Mouse (Mus musculus): ENCODE data around the gene Slc4a5. TPM values are rescaled to one million over a fixed set of nuclear protein-coding genes. Genes with fewer than 3 reads are reported as not detected.

Gene Slc4a5
- 1.0 and 1.2 TPM in 2 replicates for total RNA-seq (2015; ENCODE audit: low replicate concordance)
- total RNA-seq (2017; ENCODE audit: low replicate concordance): 0.28 and 0.43 TPM in 2 replicates

DNA sequence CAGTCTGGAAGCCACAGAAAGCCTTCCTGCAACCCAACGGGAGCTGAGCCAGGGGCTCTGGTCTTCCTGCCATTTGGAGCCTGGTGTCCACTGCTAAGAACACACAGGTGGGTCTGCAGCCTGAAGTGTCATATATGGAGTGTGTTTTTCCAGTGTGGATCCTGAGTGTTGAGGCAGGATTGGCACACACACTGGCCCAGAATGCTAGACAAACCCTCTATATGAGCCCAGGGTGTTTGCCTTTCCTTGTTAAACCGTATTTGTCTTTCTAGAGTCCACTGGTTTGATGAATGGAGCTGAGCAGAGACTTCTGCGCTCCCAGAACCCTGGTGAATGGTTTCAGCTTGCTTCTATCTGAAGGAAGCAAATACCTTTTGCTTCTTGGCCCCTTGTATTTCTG is at the start of gene Slc4a5:
TSS of gene Slc4a5 (plus strand) at position 15 of the 400 bp plus-strand sequence.
- ATAC-seq (replicated peaks; ENCODE audit: low FRiP score, poor library complexity, severe bottlenecking): no peak

DNA sequence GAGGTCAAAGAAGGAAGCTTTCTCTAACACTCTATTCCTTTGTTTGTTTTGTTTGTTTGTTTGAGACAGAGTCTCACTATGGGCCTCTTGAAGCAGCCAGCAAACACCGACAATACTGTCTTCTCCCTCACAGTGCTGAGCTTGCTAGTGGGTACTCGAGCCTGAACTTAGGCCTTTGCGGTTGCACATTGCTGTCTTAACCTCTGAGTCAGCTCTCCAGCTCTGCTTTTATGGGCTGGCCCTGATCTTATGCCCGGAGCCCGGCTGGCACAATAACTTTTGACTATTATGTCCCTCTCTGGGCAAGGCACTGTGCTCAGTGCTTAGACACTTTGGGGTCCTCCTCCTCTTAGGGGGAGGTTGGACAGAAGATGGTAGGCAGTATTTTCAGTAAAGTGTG is 49.8 kb upstream of the Slc4a5 start:
- ATAC-seq (replicated peaks; ENCODE audit: low FRiP score, poor library complexity, severe bottlenecking): no peak

- ATAC-seq (replicated peaks; ENCODE audit: low FRiP score, poor library complexity, severe bottlenecking): no peak
Observed at GRCm38 (mm10) chr6:83171063-83171462, 48.6 kb upstream of the Slc4a5 start.

DNA sequence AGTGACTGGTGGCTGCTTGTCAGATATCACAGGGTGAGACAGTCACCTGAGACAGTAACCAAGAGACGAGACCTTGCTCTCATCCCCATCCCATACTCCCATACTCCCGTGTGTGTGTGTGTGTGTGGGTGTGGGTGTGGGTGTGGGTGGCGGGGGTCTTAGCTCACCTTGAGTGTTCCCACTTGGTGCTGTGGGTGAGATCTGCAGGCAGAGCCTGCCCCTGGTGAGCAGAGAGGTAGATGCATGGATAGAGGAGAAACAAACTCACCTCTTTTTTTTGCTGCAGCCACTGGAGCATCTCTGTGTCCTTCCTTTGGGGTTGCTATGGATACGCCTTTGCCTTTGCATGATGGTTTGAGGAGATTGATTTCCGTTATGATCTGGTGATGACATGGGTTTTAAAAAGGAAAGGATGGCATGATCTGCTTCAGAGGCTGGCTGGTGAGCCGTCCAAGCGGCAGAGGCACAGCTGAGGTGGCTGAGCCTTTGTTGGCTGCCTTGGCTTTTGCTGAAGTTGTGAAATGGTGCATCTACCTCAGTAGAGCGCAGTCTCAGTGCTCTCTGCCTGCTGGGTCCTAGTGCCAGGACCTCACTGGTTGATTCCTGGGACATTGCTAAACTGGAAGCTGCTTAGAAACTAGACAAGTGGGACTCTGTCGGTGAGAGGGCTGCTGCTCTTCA is 47.2 kb upstream of the Slc4a5 start:
- no peak for ATAC-seq (replicated peaks; ENCODE audit: low FRiP score, poor library complexity, severe bottlenecking)

DNA sequence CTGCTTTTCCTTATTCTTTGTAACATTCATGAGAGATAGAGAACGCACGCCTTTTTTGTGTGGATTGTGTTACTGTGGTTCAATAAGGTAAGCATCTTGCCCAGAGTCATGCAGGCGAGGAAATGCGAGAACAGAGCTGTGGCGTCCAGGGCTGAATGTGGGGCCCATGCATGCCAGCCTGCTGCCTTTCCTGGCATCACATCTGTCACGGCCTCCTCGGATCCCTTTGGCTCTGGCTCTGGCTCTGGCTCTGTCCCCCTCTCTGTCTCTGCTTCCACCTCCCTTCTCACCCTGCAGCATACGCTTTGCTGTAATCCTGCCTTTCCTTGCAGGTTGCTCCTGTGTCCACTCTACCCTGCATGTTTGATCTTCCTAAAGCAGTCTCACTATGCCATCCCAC is 43.6 kb upstream of the Slc4a5 start:
- ATAC-seq (replicated peaks; ENCODE audit: low FRiP score, poor library complexity, severe bottlenecking): no peak

- no peak for ATAC-seq (replicated peaks; ENCODE audit: low FRiP score, poor library complexity, severe bottlenecking)
Observed at GRCm38 (mm10) chr6:83179390-83180117, 40.1 kb upstream of the Slc4a5 start.

DNA sequence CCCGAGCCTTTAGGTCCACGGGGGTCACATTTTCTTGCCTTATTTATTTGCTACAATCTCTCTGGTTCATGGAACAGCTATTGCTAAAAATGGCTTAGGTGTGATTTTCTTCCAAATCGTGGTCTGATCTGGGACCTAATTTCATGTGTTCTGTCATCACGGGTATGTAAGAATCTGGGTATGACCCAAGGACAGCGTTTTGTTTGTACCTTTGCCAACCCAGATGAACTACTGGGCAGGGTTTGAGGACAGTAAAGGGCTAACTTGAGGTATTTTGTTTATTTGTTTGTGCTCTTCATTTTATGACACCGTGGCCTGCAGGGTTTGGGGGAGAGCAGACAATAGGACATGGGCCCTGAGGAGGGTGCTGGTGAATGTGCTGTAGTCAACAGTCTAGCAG is 39.0 kb upstream of the Slc4a5 start:
- no peak for ATAC-seq (replicated peaks; ENCODE audit: low FRiP score, poor library complexity, severe bottlenecking)

DNA sequence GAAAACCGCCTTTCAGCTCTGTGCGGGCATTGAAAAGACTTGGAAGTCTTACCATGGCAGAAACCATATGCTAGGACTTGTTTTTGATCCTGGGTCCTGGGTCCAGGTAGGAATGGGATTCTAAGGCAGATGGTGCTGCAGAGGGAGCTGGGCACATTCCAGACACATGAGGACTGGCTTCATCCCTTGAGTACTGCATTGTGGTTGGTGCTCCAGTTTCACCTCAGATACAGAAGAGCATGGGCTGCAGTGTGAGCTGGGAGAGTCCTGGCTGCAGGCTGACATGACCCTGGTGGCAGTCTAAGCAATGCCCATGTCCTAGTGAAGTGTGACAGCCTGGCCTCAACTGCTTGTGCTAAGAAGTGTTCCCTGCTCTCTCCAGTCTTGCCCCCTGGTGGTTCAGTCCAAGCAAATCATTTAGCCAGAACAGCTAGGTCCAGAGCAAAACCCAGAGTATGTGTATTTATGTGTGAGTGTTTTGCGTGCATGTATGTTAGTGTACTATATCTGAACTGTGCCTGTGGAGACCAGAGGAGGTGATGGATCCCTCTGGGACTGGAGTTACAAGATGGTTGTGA is 34.7 kb upstream of the Slc4a5 start:
- ATAC-seq (replicated peaks; ENCODE audit: low FRiP score, poor library complexity, severe bottlenecking): peak; percentile 42; the same call in 1 of the 2 replicates

DNA sequence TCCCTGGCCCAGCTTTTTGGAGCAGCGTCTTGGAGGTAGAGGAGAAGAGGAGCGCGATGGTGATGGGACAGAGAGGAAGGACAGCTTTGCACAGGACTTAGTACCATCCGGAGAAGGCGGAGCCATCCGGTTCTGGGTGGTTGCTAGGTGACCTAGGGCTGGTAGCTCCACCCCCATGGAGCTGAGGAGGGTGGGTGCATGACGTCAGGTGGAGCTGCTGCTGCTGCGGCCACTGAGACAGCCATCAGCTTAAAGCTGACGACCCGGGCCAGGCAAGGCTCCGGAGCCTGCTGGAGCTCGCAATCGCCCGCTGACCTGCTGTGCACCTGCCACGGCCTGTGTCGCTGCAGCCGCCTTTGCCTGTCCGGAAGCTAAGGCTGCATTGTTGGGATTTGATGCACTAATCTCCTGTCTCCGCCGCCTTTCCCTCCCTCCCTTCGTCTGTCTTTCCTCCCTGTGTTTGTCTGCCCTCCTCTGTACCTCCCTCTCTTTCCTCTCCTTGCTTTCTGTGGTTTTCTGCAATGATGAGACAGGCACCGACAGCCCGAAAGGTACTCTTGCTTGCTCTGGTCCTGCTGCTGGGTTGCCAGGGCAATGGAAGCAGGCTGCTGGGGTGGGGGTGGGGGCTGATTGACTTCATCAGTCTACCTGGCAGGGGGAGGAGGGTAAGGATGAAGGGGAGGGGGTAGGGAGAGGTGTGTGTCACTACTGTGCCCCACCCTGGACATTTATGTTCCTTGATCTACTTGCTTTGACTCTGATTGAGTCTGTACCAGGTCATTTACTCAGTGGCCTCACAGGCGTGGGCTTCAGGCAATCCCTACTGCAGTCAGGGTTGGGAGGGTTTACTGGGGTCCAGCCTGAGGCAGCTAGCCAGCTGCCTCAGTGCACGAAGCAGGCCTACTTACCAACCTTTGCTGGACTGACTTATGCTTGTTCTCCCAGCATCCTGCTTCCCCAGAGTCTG is 33.5 kb upstream of the Slc4a5 start:
- ATAC-seq (replicated peaks; ENCODE audit: low FRiP score, poor library complexity, severe bottlenecking): no peak

- ATAC-seq (replicated peaks; ENCODE audit: low FRiP score, poor library complexity, severe bottlenecking): no peak
Observed at GRCm38 (mm10) chr6:83186946-83187345, 32.7 kb upstream of the Slc4a5 start.

DNA sequence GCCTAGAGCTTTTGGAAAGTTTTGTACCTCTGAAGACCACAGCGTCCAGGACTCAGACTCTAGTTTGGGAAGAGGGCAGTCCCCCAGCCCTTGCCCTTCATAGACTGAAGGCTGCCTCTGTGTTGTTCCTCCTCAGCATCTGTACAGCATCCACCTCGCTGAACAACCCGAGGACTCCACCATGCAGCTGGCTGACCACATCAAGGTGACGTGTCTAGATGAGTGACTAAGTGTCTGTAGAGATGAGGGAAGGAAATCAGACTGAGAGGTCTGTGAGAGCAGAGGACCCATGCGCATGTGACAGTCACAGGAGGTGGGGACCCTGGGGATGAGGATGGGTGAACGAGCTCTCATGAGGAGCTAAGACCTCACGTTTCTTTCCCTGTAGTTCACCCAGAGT is 26.1 kb upstream of the Slc4a5 start:
- no peak for ATAC-seq (replicated peaks; ENCODE audit: low FRiP score, poor library complexity, severe bottlenecking)

DNA sequence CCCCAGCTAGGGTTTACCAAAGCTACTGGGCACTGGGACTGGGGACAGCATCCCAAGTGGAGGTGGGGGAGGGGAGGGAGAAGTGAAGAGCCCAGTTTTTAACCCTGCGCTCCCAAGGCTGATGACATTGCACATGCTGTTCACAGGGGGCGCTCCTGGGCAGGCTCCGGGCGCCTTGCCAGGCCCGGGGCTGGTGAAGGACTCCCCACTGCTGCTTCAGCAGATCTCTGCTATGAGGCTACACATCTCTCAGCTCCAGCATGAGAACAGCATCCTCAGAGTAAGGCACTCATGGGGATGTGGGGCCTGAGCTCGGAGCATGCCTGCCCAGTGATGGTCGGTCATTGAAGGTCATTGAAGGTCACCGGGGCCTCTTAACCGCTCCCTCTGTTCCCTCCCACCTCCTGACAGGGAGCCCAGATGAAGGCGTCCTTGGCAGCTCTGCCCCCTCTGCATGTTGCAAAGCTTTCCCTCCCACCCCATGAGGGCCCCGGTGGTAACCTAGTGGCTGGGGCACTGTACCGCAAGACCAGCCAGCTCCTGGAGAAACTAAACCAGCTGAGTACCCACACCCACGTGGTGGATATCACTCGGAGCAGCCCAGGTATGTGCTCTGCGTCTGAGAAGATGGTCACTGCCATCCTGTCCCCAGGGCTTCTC is 22.2 kb upstream of the Slc4a5 start:
- ATAC-seq (replicated peaks; ENCODE audit: low FRiP score, poor library complexity, severe bottlenecking): no peak

GRCm38 (mm10) chr6:83203320-83203719 is 16.3 kb upstream of the Slc4a5 start:
- ATAC-seq (replicated peaks; ENCODE audit: low FRiP score, poor library complexity, severe bottlenecking): no peak

DNA sequence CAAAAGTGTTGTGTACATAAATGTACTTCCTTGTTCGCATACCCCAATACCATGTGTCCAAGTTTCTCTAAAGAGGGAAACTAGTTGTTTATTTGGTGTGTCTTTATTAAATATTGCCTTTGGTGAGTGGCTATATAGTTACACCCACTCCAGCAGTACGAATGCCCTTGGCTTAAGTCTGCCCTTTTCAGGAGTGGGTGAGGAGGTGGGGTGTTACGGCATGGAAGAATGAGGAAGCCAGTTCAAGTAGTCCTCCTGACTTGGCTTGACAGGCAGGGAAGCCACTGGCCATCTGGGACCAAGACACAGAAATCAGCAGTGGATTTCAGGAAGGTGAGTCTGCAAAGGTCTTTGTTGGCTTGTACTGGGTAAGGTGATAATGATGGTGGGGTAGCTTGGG is 13.8 kb upstream of the Slc4a5 start:
- no peak for ATAC-seq (replicated peaks; ENCODE audit: low FRiP score, poor library complexity, severe bottlenecking)

GRCm38 (mm10) chr6:83206321-83206720 is 13.3 kb upstream of the Slc4a5 start:
- no peak for ATAC-seq (replicated peaks; ENCODE audit: low FRiP score, poor library complexity, severe bottlenecking)

GRCm38 (mm10) chr6:83207361-83208049 is 12.1 kb upstream of the Slc4a5 start:
- ATAC-seq (replicated peaks; ENCODE audit: low FRiP score, poor library complexity, severe bottlenecking): no peak

DNA sequence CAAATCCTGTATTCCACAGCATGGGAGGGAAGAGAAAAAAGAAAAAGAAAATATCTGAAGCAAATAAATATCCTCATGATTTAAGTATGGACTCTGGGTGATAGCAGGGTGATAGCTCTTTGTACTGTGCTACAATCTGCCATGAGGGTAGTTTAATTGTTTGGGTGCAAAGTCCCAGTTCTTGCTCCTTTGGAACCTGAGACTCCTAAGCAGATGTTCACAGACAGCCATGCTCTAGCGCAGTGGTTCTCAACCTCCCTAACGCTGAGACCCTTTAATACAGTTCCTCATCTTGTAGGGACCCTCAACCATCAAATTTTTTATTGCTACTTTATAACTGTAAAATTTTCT is 11.6 kb upstream of the Slc4a5 start:
- ATAC-seq (replicated peaks; ENCODE audit: low FRiP score, poor library complexity, severe bottlenecking): no peak

DNA sequence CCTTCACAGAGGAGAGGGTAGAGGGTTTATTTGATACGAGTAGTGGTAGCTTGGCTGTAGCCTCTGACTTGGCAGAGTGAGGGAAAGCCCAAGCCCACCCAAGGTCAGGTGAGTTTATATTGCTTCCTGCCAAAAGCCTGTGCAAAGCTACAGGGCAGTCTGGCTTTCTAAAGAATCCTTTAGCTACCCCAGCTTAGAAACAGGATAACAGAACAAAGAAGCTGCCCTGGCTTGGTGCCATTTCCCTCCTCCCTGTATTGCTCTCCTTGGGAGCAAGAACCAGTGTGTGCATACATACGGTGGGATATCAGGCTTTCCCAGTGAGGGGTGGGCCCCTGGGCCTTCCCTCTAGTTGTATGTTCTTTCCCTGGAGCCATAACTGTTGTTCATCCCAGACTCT is 9.1 kb upstream of the Slc4a5 start:
- no peak for ATAC-seq (replicated peaks; ENCODE audit: low FRiP score, poor library complexity, severe bottlenecking)

DNA sequence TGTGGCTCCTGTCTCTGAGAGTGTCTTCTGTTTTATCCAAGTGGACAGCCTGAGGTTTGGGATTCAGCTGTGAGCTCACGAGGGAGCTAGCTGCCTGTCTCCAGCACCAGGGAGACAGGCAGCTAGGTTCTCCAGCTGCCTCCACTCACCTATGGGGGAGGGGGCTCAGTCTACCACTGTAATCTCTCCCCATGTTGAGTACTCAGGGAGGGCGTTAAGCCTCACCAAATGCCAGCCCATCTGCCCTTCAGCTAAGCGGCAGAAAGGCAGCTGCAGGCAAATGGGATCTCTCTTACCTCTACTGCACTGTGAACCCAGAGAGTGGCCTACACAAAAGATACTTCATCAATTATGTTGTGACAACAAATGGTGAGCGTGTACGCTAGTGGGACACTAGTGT is 8.1 kb upstream of the Slc4a5 start:
- ATAC-seq (replicated peaks; ENCODE audit: low FRiP score, poor library complexity, severe bottlenecking): no peak
